Mouse (Mus musculus) left cerebral cortex, postnatal 14 days (tissue): ENCODE data around the gene Rnf123. TPM values are rescaled to one million over a fixed set of nuclear protein-coding genes. Genes with fewer than 3 reads are reported as not detected.
A peak's percentile ranks its signal among the peaks of the same experiment; 100 is the strongest.

Source experiments
- DNase-seq, 2 experiments: peaks; one replicate each; pipeline ENCODE4 v3.0.0; 2021 to 2022; ENCODE audit warnings: low spot score in 2 of 2, mixed read lengths in 1 of 2
- intact Hi-C: fragments of 180-260 bp; cut with DNase I; formaldehyde crosslinking; loops from one replicate; pipeline ENCODE4 v1.15.1; 2025
- microRNA-seq, 2 experiments: library from miRNA; unstranded; fragments of <30 nt; microRNA quantifications; one replicate each; pipeline ENCODE4 v1.2.0; 2022
- total RNA-seq, 2 experiments: library from RNA; stranded (reverse); gene quantifications; 2 replicates each; pipeline ENCODE4 v1.2.3; 2021

Rnf123 gene
- total RNA-seq, 2 experiments from 2014 or later: 93.9 to 103 TPM

- intact Hi-C loops: no loop called here
- peak; percentile 100 for DNase-seq
Measured at GRCm38 (mm10) chr9:108001922-108002770, 81.0 kb downstream of the Rnf123 start, which contains the start of gene Ip6k1. Gene Ip6k1, plus strand, starts transcription at chr9:108002501.

Small RNA genes within 50 kb of the gene (microRNA-seq; reads per million reads assigned to microRNA genes)
- gene Gm47303: 0 reads per million in 2 experiments
- gene Mir7088: 0 reads per million in 2 experiments

Other genes starting within 250 kb of the Rnf123 start
- gene Rbm6, start 210.1 kb downstream of the Rnf123 start, total RNA-seq: 10 to 100 TPM; 57.0 to 57.8 TPM
- gene Mon1a, start 195.2 kb downstream of the Rnf123 start, total RNA-seq: 10 to 100 TPM; 21.2 to 21.9 TPM
- 1 to 10 TPM; 1.2 to 1.7 TPM for gene Mst1r, start 176.5 kb downstream of the Rnf123 start, total RNA-seq
- not detected for gene Actl11, start 154.9 kb downstream of the Rnf123 start, total RNA-seq
- gene Camkv, start 147.7 kb downstream of the Rnf123 start, total RNA-seq: 100 to 1,000 TPM; 382 to 398 TPM
- gene Traip, start 133.2 kb downstream of the Rnf123 start, total RNA-seq: 10 to 100 TPM in 1 of 2 experiments, 1 to 10 TPM in 1; 9.3 to 12.0 TPM
- gene Uba7, start 107.8 kb downstream of the Rnf123 start, total RNA-seq: 1 to 10 TPM; 3.6 to 4.2 TPM
- gene Gm20661, start 100.3 kb downstream of the Rnf123 start, total RNA-seq: under 1 TPM in 1 of 2 experiments, not detected in 1; 0.79 TPM
- gene Inka1, start 97.5 kb downstream of the Rnf123 start, total RNA-seq: 1 to 10 TPM; 2.7 to 3.1 TPM
- gene Cdhr4, start 90.8 kb downstream of the Rnf123 start, total RNA-seq: 1 to 10 TPM; 1.7 to 1.9 TPM
- 1 to 10 TPM; 2.1 to 3.2 TPM for gene Gm20662, start 87.0 kb downstream of the Rnf123 start, total RNA-seq
- 100 to 1,000 TPM; 175 to 179 TPM for gene Ip6k1, start 80.8 kb downstream of the Rnf123 start, total RNA-seq
- 10 to 100 TPM; 19.0 to 22.1 TPM for gene Gmppb, start 34.1 kb downstream of the Rnf123 start, total RNA-seq
- 1 to 10 TPM; 1.5 to 2.0 TPM for gene Amigo3, start 30.2 kb downstream of the Rnf123 start, total RNA-seq
- gene Mst1, start 2.9 kb downstream of the Rnf123 start, total RNA-seq: not detected
- gene Apeh, start 11.3 kb upstream of the Rnf123 start, total RNA-seq: 10 to 100 TPM; 33.3 to 35.4 TPM
- gene Bsn, start 107.0 kb upstream of the Rnf123 start, total RNA-seq: 100 to 1,000 TPM; 223 to 244 TPM
- gene Dag1, start 180.6 kb upstream of the Rnf123 start, total RNA-seq: 100 to 1,000 TPM; 122 to 125 TPM
- 100 to 1,000 TPM; 108 to 118 TPM for gene Nicn1, start 207.1 kb upstream of the Rnf123 start, total RNA-seq
- gene Amt, start 213.5 kb upstream of the Rnf123 start, total RNA-seq: 10 to 100 TPM; 26.0 to 31.3 TPM
- 100 to 1,000 TPM; 185 to 197 TPM for gene Rhoa, start 222.8 kb upstream of the Rnf123 start, total RNA-seq
- gene Tcta, start 222.8 kb upstream of the Rnf123 start, total RNA-seq: 10 to 100 TPM; 45.9 to 46.1 TPM